Mouse (Mus musculus) kidney, postnatal 25 days (tissue): Measurements from ENCODE around the gene Spdye4a.
A peak's percentile ranks its signal among the peaks of the same experiment; 100 is the strongest.

ENCODE experiments used
- DNase-seq, 2 experiments: peaks; one replicate each; pipeline ENCODE4 v3.0.0; 2021; ENCODE audit warnings: mixed read lengths in 2 of 2

Spdye4a gene

GRCm38 (mm10) chr5:143226790-143227189, at the start of gene Spdye4a:
Gene Spdye4a, minus strand, starts transcription at chr5:143226890.
- no peak for DNase-seq

GRCm38 (mm10) chr5:143275761-143276160, 49.1 kb upstream of the Spdye4a start:
- no peak for DNase-seq

GRCm38 (mm10) chr5:143272540-143273330, 46.0 kb upstream of the Spdye4a start:
- DNase-seq = no peak

GRCm38 (mm10) chr5:143272108-143272507, 45.4 kb upstream of the Spdye4a start:
- no peak for DNase-seq

- DNase-seq = no peak
Measured at GRCm38 (mm10) chr5:143271642-143272041, 45.0 kb upstream of the Spdye4a start.

- DNase-seq = no peak
Measured at GRCm38 (mm10) chr5:143270151-143270519, 43.4 kb upstream of the Spdye4a start.

- DNase-seq = peak; percentile 75 to 84
Measured at GRCm38 (mm10) chr5:143269363-143270150, 42.9 kb upstream of the Spdye4a start, which contains the start of gene Zfp316. Gene Zfp316, minus strand, starts transcription at chr5:143270022.

- no peak for DNase-seq
Measured at GRCm38 (mm10) chr5:143268985-143269362, 42.3 kb upstream of the Spdye4a start.

- no peak for DNase-seq
Measured at GRCm38 (mm10) chr5:143266794-143267193, 40.1 kb upstream of the Spdye4a start.

- no peak for DNase-seq
Measured at GRCm38 (mm10) chr5:143265409-143265808, 38.7 kb upstream of the Spdye4a start.

- no peak for DNase-seq
Measured at GRCm38 (mm10) chr5:143264689-143265088, 38.0 kb upstream of the Spdye4a start.

- no peak for DNase-seq
Measured at GRCm38 (mm10) chr5:143261636-143262035, 34.9 kb upstream of the Spdye4a start.

GRCm38 (mm10) chr5:143255802-143256201, 29.1 kb upstream of the Spdye4a start:
- DNase-seq = no peak

GRCm38 (mm10) chr5:143255131-143255519, 28.4 kb upstream of the Spdye4a start:
- DNase-seq = no peak

GRCm38 (mm10) chr5:143254487-143255130, 27.9 kb upstream of the Spdye4a start:
- no peak for DNase-seq

GRCm38 (mm10) chr5:143253881-143254486, 27.3 kb upstream of the Spdye4a start:
- no peak for DNase-seq

- no peak for DNase-seq
Measured at GRCm38 (mm10) chr5:143253186-143253880, 26.6 kb upstream of the Spdye4a start.

- no peak for DNase-seq
Measured at GRCm38 (mm10) chr5:143252791-143253185, 26.1 kb upstream of the Spdye4a start.

- no peak for DNase-seq
Measured at GRCm38 (mm10) chr5:143252039-143252438, 25.3 kb upstream of the Spdye4a start.

- no peak for DNase-seq
Measured at GRCm38 (mm10) chr5:143244926-143245325, 18.2 kb upstream of the Spdye4a start.

- DNase-seq = no peak
Measured at GRCm38 (mm10) chr5:143236036-143236435, 9.3 kb upstream of the Spdye4a start.

- peak; percentile 95 to 98 for DNase-seq
Measured at GRCm38 (mm10) chr5:143235028-143235693, 8.5 kb upstream of the Spdye4a start, which contains the start of gene Zfp12. Gene Zfp12, plus strand, starts transcription at chr5:143235163.
